Mouse (Mus musculus) cortical plate, adult 2 months (tissue): Measurements from ENCODE around the gene Nectin2. TPM values are rescaled to one million over a fixed set of nuclear protein-coding genes. Genes with fewer than 3 reads are reported as not detected.

Experiments
- H3K27ac ChIP-seq: fragments of 200-500 bp; 2 replicates; pipeline ENCODE4 v1.5.1; 2012; ENCODE audit warnings: low read length, control low read depth, inconsistent platforms; ENCODE audit not compliant: insufficient read depth
- H3K4me1 ChIP-seq: fragments of 200-500 bp; 2 replicates; pipeline ENCODE4 v1.6.1; 2011; ENCODE audit warnings: low read length; ENCODE audit not compliant: control insufficient read depth, insufficient read depth
- H3K4me3 ChIP-seq: fragments of 200-500 bp; 2 replicates; pipeline ENCODE4 v1.5.1; 2011; ENCODE audit warnings: mild to moderate bottlenecking, low read length, control low read depth; ENCODE audit not compliant: insufficient read depth
- CTCF ChIP-seq: fragments of 200-500 bp; IDR thresholded peaks from 2 replicates; pipeline ENCODE4 v1.5.1; 2011; ENCODE audit warnings: mild to moderate bottlenecking, control low read depth, low read length; ENCODE audit not compliant: insufficient read depth; ENCODE audit errors: extremely low read depth
- POLR2A ChIP-seq: fragments of 200-500 bp; IDR thresholded peaks from 2 replicates; pipeline ENCODE4 v1.6.1; 2011; ENCODE audit warnings: mild to moderate bottlenecking, low read length, control low read depth; ENCODE audit not compliant: insufficient read depth; ENCODE audit errors: extremely low read depth
- polyA plus RNA-seq: library from polyadenylated mRNA; depleted of rRNA; stranded (reverse); fragments of >200 nt; gene quantifications from 2 replicates; pipeline ENCODE4 v1.2.3, GENCODE M21; 2012

Nectin2 gene
- polyA plus RNA-seq, 1 experiment: 6.9 TPM

GRCm38 (mm10) chr7:19713196-19713595 is 37.1 kb downstream of the Nectin2 start:
- no peak overlapping the region for H3K4me3 ChIP-seq
- H3K27ac ChIP-seq: no peak overlapping the region
- H3K4me1 ChIP-seq: no peaks in the 10 kb centered on the region
- TF ChIP-seq CTCF (peak; percentile 33), POLR2A (no peak)

GRCm38 (mm10) chr7:19712414-19712813 is 37.9 kb downstream of the Nectin2 start:
- Histone ChIP-seq H3K4me1 (no peaks in the 10 kb centered on the region), H3K4me3 (no peak overlapping the region), H3K27ac (no peak overlapping the region)
- TF ChIP-seq POLR2A: no peak
- 0 out of 2 replicates have a peak, but pooled peaks have one; percentile 14 for TF ChIP-seq CTCF

GRCm38 (mm10) chr7:19710650-19711049 is 39.6 kb downstream of the Nectin2 start:
- no peak for TF ChIP-seq CTCF
- TF ChIP-seq POLR2A: no peak
- Histone ChIP-seq H3K4me1 (no peaks in the 10 kb centered on the region), H3K4me3 (no peak overlapping the region), H3K27ac (no peak overlapping the region)

GRCm38 (mm10) chr7:19705271-19705670 is 45.0 kb downstream of the Nectin2 start:
- H3K4me1 ChIP-seq: no peaks in the 10 kb centered on the region
- H3K4me3 ChIP-seq: no peak overlapping the region
- H3K27ac ChIP-seq: no peak overlapping the region
- TF ChIP-seq POLR2A (no peak), CTCF (no peak)

GRCm38 (mm10) chr7:19704475-19704874 is 45.8 kb downstream of the Nectin2 start:
- Histone ChIP-seq H3K4me1 (peaks cover under 1% of the 10 kb centered on the region; the same call in 1 of the 2 replicates), H3K4me3 (no peak overlapping the region), H3K27ac (no peak overlapping the region)
- no peak for TF ChIP-seq CTCF
- no peak for TF ChIP-seq POLR2A

- no peak for TF ChIP-seq CTCF
- TF ChIP-seq POLR2A: no peak
- peaks cover 4% of the 10 kb centered on the region; the same call in 1 of the 2 replicates for H3K4me1 ChIP-seq
- H3K4me3 ChIP-seq: no peak overlapping the region
- no peak overlapping the region for H3K27ac ChIP-seq
Measured at GRCm38 (mm10) chr7:19702859-19703555, 47.3 kb downstream of the Nectin2 start.

- TF ChIP-seq POLR2A (no peak), CTCF (peak; percentile 60)
- Histone ChIP-seq H3K4me3 (no peak overlapping the region), H3K27ac (peak overlapping the region; percentile 83; the same call in 1 of the 2 replicates), H3K4me1 (peaks cover 4% of the 10 kb centered on the region; the same call in 1 of the 2 replicates)
Measured at GRCm38 (mm10) chr7:19701069-19701761, 49.1 kb downstream of the Nectin2 start.

GRCm38 (mm10) chr7:19700299-19701068 is 49.8 kb downstream of the Nectin2 start:
- Histone ChIP-seq H3K4me1 (peaks cover 4% of the 10 kb centered on the region; the same call in 1 of the 2 replicates), H3K27ac (peak overlapping the region; percentile 38; the same call in 1 of the 2 replicates), H3K4me3 (no peak overlapping the region)
- TF ChIP-seq POLR2A (no peak), CTCF (no peak)

GRCm38 (mm10) chr7:19699827-19700148 is 50.5 kb downstream of the Nectin2 start:
- Histone ChIP-seq H3K4me1 (peaks cover 4% of the 10 kb centered on the region; the same call in 1 of the 2 replicates), H3K27ac (peak overlapping the region; percentile 62; the same call in 1 of the 2 replicates)
- TF ChIP-seq POLR2A (no peak), CTCF (no peak)

GRCm38 (mm10) chr7:19698907-19699826 is 51.1 kb downstream of the Nectin2 start, which contains the start of gene Apoe:
Apoe (minus strand) TSS chr7:19699188.
- TF ChIP-seq POLR2A (peak; percentile 83), CTCF (no peak)
- Histone ChIP-seq H3K4me1 (peaks cover 4% of the 10 kb centered on the region; the same call in 1 of the 2 replicates), H3K4me3 (peak within 1 kb of the TSS; percentile 28), H3K27ac (peak within 1 kb of the TSS; percentile 62; the same call in 1 of the 2 replicates)

More at GRCm38 (mm10) chr7:19699827-19700148, 50.5 kb downstream of the Nectin2 start:
- no peak overlapping the region for H3K4me3 ChIP-seq
